Mouse (Mus musculus) cortical plate, adult 2 months (tissue): ENCODE measurements around the gene Atp6ap1.
A peak's percentile ranks its signal among the peaks of the same experiment; 100 is the strongest.

Experiments
- CTCF ChIP-seq: fragments of 200-500 bp; IDR thresholded peaks from 2 replicates; pipeline ENCODE4 v1.5.1; 2011; ENCODE audit warnings: mild to moderate bottlenecking, control low read depth, low read length; ENCODE audit not compliant: insufficient read depth; ENCODE audit errors: extremely low read depth
- POLR2A ChIP-seq: fragments of 200-500 bp; IDR thresholded peaks from 2 replicates; pipeline ENCODE4 v1.6.1; 2011; ENCODE audit warnings: mild to moderate bottlenecking, low read length, control low read depth; ENCODE audit not compliant: insufficient read depth; ENCODE audit errors: extremely low read depth

- TF ChIP-seq POLR2A, result peak; percentile 89
- no peak for TF ChIP-seq CTCF
Observed at GRCm38 (mm10) chrX:74304867-74305700, 8.2 kb downstream of the Atp6ap1 start, which contains the start of gene Gdi1.
